Mouse (Mus musculus) neural tube, embryonic 11.5 days (tissue): ENCODE measurements around the gene Chtop. TPM values are rescaled to one million over a fixed set of nuclear protein-coding genes. Genes with fewer than 3 reads are reported as not detected.

Experiments
- ATAC-seq: fragments of 200-750 bp; cut with Nextera tagmentation; 2 replicates; pipeline ENCODE4 v1.8.0; 2017; ENCODE audit warnings: moderate number of reproducible peaks, mild to moderate bottlenecking, moderate TSS enrichment, moderate library complexity; ENCODE audit not compliant: insufficient read depth, low FRiP score, low TSS enrichment
- DNase-seq: peaks from one replicate; pipeline ENCODE4 v3.0.0-alpha.2; 2015; ENCODE audit warnings: low spot score
- H3K27ac ChIP-seq: fragments of 300-500 bp; sonication (generic); 2 replicates; pipeline ENCODE4 v1.5.1; 2014; ENCODE audit warnings: low read depth, mild to moderate bottlenecking, low read length
- H3K27me3 ChIP-seq: fragments of 300-500 bp; sonication (generic); 2 replicates; pipeline ENCODE4 v1.6.1; 2014; ENCODE audit warnings: mild to moderate bottlenecking, low read length, mixed read lengths; ENCODE audit not compliant: control insufficient read depth, insufficient read depth
- H3K36me3 ChIP-seq: fragments of 300-500 bp; sonication (generic); 2 replicates; pipeline ENCODE4 v1.6.1; 2014; ENCODE audit warnings: mild to moderate bottlenecking, low read length, moderate library complexity, mixed read lengths; ENCODE audit not compliant: control insufficient read depth, insufficient read depth
- H3K4me1 ChIP-seq: fragments of 300-500 bp; sonication (generic); 2 replicates; pipeline ENCODE4 v1.6.1; 2014; ENCODE audit warnings: low read length, mixed read lengths; ENCODE audit not compliant: control insufficient read depth, insufficient read depth
- H3K4me2 ChIP-seq: fragments of 300-500 bp; sonication (generic); 2 replicates; pipeline ENCODE4 v1.6.1; 2014; ENCODE audit warnings: low read depth, mild to moderate bottlenecking, moderate library complexity
- H3K4me3 ChIP-seq: fragments of 300-500 bp; sonication (generic); 2 replicates; pipeline ENCODE4 v1.5.1; 2014; ENCODE audit warnings: low read depth, low read length
- H3K9ac ChIP-seq: fragments of 300-500 bp; sonication (generic); 2 replicates; pipeline ENCODE4 v1.6.1; 2014; ENCODE audit warnings: mild to moderate bottlenecking, low read length
- H3K9me3 ChIP-seq: fragments of 300-500 bp; sonication (generic); 2 replicates; pipeline ENCODE4 v1.6.1; 2016; ENCODE audit warnings: low read length; ENCODE audit not compliant: control insufficient read depth
- WGBS: fragments of 180-500 bp; shearing (Covaris S2); extraction: QIAGEN DNeasy Blood & Tissue Kit; methylation state at CpG from one replicate; pipeline ENCODE4 v1.1.7; 2014; 5-methylcytosine and 5-hydroxymethylcytosine counted together
- polyA plus RNA-seq: library from polyadenylated mRNA; unstranded; fragments of >200 nt; fragmentation: Nextera tagmentation; extraction: Ambion mirVana; gene quantifications from 2 replicates; pipeline ENCODE4 v1.2.1, GENCODE M21; 2014

The Chtop gene
- polyA plus RNA-seq, 1 experiment from 2014 or later, result 133 TPM

DNA sequence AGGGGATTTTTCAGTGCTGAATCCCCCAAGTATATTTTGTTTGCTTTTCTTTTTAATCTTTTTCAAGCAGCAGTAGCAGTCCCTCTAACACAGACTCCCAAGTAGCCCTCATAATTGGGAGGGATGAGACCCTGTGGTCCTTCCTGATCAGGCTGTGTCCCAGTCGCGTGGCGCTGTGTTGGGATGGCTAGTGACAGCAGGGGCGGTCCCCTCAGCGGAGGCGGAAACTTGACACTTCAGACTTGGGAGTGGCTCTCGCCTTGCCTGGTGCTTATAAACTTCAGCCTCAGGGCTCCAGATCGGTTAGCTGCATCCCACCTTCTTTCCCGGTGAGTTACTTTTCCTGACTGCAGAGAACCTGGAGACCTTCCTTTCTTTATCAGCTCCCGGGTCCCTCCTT is 5.4 kb upstream of the Chtop start:
- H3K36me3 ChIP-seq, result no peaks in the 10 kb centered on the region
- no peaks in the 10 kb centered on the region for H3K9me3 ChIP-seq
- H3K4me1 ChIP-seq, result peaks cover 2% of the 10 kb centered on the region; the same call in 1 of the 2 replicates
- 1% methylated on average over 10 of the region's 10 CpGs for WGBS
- H3K9ac ChIP-seq, result peak overlapping the region; percentile 45; the same call in 1 of the 2 replicates
- H3K27ac ChIP-seq, result no peak overlapping the region
- H3K27me3 ChIP-seq, result no peaks in the 10 kb centered on the region
- DNase-seq, result peak; percentile 64
- H3K4me3 ChIP-seq, result peak overlapping the region; percentile 25
- peak overlapping the region; percentile 62 for H3K4me2 ChIP-seq
- ATAC-seq, result 0 out of 2 replicates have a peak, but pooled peaks have one; percentile 51

DNA sequence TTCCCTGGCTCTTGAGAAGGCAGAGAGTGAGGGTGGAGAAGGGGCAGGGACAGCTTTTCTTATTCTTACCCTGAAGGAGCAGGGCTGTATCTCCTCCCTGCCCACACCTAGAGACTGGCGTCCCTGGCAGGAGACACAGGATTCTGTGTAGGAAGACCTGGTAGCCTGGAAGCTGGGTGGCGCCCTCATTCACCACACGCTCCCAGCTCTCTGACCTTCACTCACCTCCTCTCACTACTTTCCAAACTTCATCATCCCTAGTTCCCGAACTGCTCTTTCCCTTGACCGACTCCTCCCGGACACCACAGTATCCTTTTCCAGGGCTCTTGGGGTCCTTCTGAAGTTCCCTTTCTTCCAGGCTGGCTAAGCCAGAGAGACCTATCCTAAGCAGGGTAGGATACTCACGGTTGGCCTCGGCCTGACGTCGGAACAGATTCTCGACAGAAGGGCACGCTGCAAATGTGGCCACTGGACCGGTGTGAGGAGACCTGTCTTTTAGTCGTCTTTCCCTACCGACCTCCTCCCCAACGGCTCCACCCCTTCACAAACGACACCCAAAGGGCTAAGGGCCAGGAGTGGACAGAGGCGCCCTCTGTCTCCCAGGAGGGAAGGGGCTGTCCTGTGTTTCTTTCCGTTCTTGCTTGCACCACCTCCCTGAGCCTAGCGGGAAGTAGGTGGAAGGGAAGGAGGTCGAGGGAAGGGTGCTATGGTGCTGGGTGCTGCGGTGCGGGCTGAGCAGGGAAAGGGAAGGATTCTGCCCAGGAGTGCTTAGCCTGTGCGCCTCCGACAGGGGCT is 4.7 kb upstream of the Chtop start, which contains the start of the genes S100a1 and S100a13:
S100a1 (minus strand) TSS at position 597 of the 795 bp plus-strand sequence.
S100a13 (plus strand) TSS at position 640 of the 795 bp plus-strand sequence.
- Histone ChIP-seq H3K9ac (peak within 1 kb of the TSS; percentile 45; the same call in 1 of the 2 replicates), H3K4me3 (peak within 1 kb of the TSS; percentile 25), H3K27me3 (no peaks in the 10 kb centered on the region), H3K4me2 (peak within 1 kb of the TSS; percentile 62), H3K9me3 (no peaks in the 10 kb centered on the region), H3K36me3 (no peaks in the 10 kb centered on the region), H3K27ac (no peak within 1 kb of the TSS), H3K4me1 (peaks cover 2% of the 10 kb centered on the region; the same call in 1 of the 2 replicates)
- 4% methylated on average over 24 of the region's 25 CpGs for WGBS
- DNase-seq, result peak; percentile 36
- ATAC-seq, result no peak

- peaks cover 3% of the 10 kb centered on the region for H3K4me1 ChIP-seq
- no peaks in the 10 kb centered on the region for H3K36me3 ChIP-seq
- no peak overlapping the region for H3K4me2 ChIP-seq
Observed at GRCm38 (mm10) chr3:90512948-90513642, 3.8 kb upstream of the Chtop start.

GRCm38 (mm10) chr3:90512276-90512675 is 3.0 kb upstream of the Chtop start:
- H3K9me3 ChIP-seq, result no peaks in the 10 kb centered on the region
- no peak overlapping the region for H3K4me3 ChIP-seq
- H3K4me2 ChIP-seq, result no peak overlapping the region
- H3K27ac ChIP-seq, result no peak overlapping the region
- peaks cover 8% of the 10 kb centered on the region for H3K4me1 ChIP-seq
- DNase-seq (no peak), ATAC-seq (no peak)
- no peaks in the 10 kb centered on the region for H3K27me3 ChIP-seq
- 86% methylated on average over 5 of the region's 5 CpGs for WGBS
- H3K9ac ChIP-seq, result no peak overlapping the region
- H3K36me3 ChIP-seq, result no peaks in the 10 kb centered on the region

More at GRCm38 (mm10) chr3:90512948-90513642, 3.8 kb upstream of the Chtop start:
- DNase-seq, result no peak
- H3K9ac ChIP-seq, result no peak overlapping the region
- 74% methylated on average over 9 of the region's 9 CpGs for WGBS
- no peak overlapping the region for H3K27ac ChIP-seq
- H3K4me3 ChIP-seq, result no peak overlapping the region
- H3K27me3 ChIP-seq, result no peaks in the 10 kb centered on the region
- no peaks in the 10 kb centered on the region for H3K9me3 ChIP-seq
- no peak for ATAC-seq

GRCm38 (mm10) chr3:90509747-90510123 is 437 bp upstream of the Chtop start:
- no peaks in the 10 kb centered on the region for H3K27me3 ChIP-seq
- peak overlapping the region; percentile 35; the same call in 1 of the 2 replicates for H3K9ac ChIP-seq
- H3K4me3 ChIP-seq, result peak overlapping the region; percentile 96
- peaks cover 4% of the 10 kb centered on the region for H3K36me3 ChIP-seq
- WGBS, result 17% methylated on average over 2 of the region's 2 CpGs
- H3K27ac ChIP-seq, result no peak overlapping the region
- H3K4me1 ChIP-seq, result peaks cover 6% of the 10 kb centered on the region
- H3K4me2 ChIP-seq, result peak overlapping the region; percentile 34
- 0 out of 2 replicates have a peak, but pooled peaks have one; percentile 17 for ATAC-seq
- no peak for DNase-seq
- H3K9me3 ChIP-seq, result no peaks in the 10 kb centered on the region

DNA sequence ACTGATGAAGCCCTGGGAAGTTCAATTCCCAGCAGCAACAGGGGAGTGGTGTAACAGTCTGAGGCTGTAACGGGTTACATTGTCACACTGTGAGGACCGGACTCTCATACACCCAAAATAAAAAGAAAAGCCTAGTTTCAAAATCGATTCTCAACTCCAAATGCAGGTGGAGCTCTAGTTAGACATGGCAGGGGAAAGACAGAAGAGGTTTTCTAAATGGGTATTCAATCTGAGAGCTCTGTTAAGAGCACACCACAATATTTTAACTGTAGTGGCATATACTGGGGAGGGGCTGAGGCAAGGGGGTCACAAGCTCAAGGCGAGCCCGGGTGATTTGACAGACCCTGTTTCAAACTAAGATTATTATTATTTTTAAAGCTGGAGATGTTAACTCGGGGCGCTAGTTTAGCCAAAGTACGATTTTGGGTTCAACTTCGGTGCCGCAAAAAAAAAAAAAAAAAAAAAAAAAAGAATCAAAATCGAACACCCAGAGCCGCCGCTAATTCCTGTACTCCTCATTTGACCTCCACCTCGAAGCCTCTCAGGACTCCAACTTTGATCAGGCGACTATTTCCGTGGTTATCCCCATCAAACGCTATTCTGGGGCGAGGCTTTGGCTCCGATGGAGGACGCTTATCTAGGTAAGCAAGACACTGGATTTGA is 880 bp downstream of the Chtop start:
- Histone ChIP-seq H3K36me3 (peaks cover 4% of the 10 kb centered on the region), H3K27ac (peak overlapping the region; percentile 88; the same call in 1 of the 2 replicates), H3K9ac (peak overlapping the region; percentile 99), H3K9me3 (no peaks in the 10 kb centered on the region), H3K4me1 (peaks cover 6% of the 10 kb centered on the region), H3K4me2 (peak overlapping the region; percentile 77), H3K27me3 (no peaks in the 10 kb centered on the region), H3K4me3 (peak overlapping the region; percentile 96)
- ATAC-seq (no peak; the same call in 1 of the 2 replicates), DNase-seq (no peak)
- 3% methylated on average over 20 of the region's 20 CpGs for WGBS

GRCm38 (mm10) chr3:90506362-90506761 is 2.9 kb downstream of the Chtop start:
- no peak for DNase-seq
- Histone ChIP-seq H3K9ac (no peak overlapping the region), H3K36me3 (peaks cover 11% of the 10 kb centered on the region)

DNA sequence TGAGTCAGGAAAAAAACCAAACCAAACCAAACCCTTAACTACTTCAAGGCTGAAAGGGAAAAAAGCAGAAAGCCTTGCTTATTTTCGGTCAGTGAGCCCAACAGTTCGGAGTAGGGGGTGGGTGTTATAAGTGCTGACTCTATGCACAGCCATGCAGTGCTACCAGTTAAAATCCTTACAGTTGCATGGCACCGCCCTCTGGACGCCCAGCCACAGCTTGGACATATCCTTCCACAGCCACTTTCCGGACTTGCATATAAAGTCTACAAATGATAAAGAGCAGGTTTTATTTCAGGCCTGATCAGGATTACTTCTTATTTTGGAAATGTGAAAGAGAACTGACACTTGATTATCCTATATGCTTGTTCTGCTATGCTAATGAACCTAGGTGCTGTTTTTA is 4.1 kb downstream of the Chtop start:
- H3K9ac ChIP-seq, result no peak overlapping the region
- H3K36me3 ChIP-seq, result peaks cover 11% of the 10 kb centered on the region
- H3K9me3 ChIP-seq, result no peaks in the 10 kb centered on the region
- ATAC-seq (no peak), DNase-seq (no peak)
- no peak overlapping the region for H3K4me2 ChIP-seq
- H3K4me1 ChIP-seq, result peaks cover 6% of the 10 kb centered on the region
- H3K27ac ChIP-seq, result no peak overlapping the region
- H3K27me3 ChIP-seq, result no peaks in the 10 kb centered on the region
- no peak overlapping the region for H3K4me3 ChIP-seq
- WGBS, result 92% methylated on average over 5 of the region's 5 CpGs

More at GRCm38 (mm10) chr3:90506362-90506761, 2.9 kb downstream of the Chtop start:
- Histone ChIP-seq H3K4me1 (peaks cover 6% of the 10 kb centered on the region), H3K27ac (no peak overlapping the region), H3K4me2 (no peak overlapping the region), H3K9me3 (no peaks in the 10 kb centered on the region), H3K4me3 (no peak overlapping the region), H3K27me3 (no peaks in the 10 kb centered on the region)
- ATAC-seq, result no peak
- 94% methylated on average over 3 of the region's 3 CpGs for WGBS
